Mouse (Mus musculus): ENCODE data around the gene Sfmbt2. TPM values are rescaled to one million over a fixed set of nuclear protein-coding genes. Genes with fewer than 3 reads are reported as not detected.

Gene Sfmbt2
- total and polyA plus RNA-seq, 3 experiments = not detected

DNA sequence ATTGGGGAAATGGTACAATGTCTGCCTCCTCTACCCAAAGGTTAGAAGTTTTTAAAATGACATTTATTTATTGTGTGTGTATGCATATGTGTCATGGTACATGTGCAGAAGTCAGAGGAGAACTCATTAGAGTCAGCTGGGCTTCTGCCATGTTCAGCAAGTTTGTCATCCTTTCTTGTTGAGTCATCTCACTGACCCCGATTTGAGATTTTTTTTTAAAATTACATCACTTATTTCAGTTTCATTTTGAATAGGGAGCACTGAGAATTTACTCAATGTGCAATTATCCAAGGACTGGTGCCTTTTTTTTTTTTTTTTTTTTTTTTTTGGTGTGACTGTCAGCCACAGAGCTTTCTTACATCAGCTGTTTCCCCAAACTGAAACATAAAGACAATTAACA lies 19.2 kb upstream of the Sfmbt2 start:
- DNase-seq (ENCODE audit: extremely low read depth) = peak; percentile 75
- dilution Hi-C loops (cut with MboI; ENCODE audit: extremely low pct_ligation_motif_present, extremely low pct_unique_long_range_greater_than_20kb, low sequenced_read_pairs) = no loop called here
- Histone ChIP-seq H3K9ac (ENCODE audit: insufficient read depth, low read depth) (no peak overlapping the region), H3K36me3 (replicated peaks in 1 of 2; ENCODE audit: control insufficient read depth in 1 of 2, insufficient read depth in 1 of 2, low read length in 1 of 2) (no peaks in the 10 kb centered on the region), H3K4me1 (ENCODE audit: control insufficient read depth in 1 of 2, insufficient read depth in 2 of 2) (peaks cover 14 to 42% of the 10 kb centered on the region in 2 experiments), H3K27ac (ENCODE audit: insufficient read depth, low read depth) (no peak overlapping the region), H3K79me2 (replicated peaks; ENCODE audit: control insufficient read depth, extremely low read depth, insufficient read depth, poor library complexity, severe bottlenecking) (no peaks in the 10 kb centered on the region), H3K4me3 (replicated peaks in 1 of 3; ENCODE audit: low read depth in 2 of 3, low read length in 2 of 3, poor library complexity in 1 of 3) (no peak overlapping the region), H3K9me3 (replicated peaks; ENCODE audit: low read length) (no peaks in the 10 kb centered on the region), H3K4me2 (ENCODE audit: insufficient read depth, low read depth, poor library complexity, severe bottlenecking) (no peak overlapping the region), H3K27me3 (replicated peaks) (no peaks in the 10 kb centered on the region)
- in situ Hi-C loops (cut with MboI; ENCODE audit: low pct_ligation_motif_present, low pct_unique_long_range_greater_than_20kb, low sequenced_read_pairs) = no loop called here
- TF ChIP-seq CHD2 (IDR thresholded peaks at IDR 0.05; ENCODE audit: low read length) (peak; percentile 67), IRF4 (IDR thresholded peaks at IDR 0.05; ENCODE audit: low read depth, low read length) (peak; percentile 99), ZNF384 (IDR thresholded peaks at IDR 0.05; ENCODE audit: low read depth, low read length) (peak; percentile 100), MXI1 (IDR thresholded peaks at IDR 0.05; ENCODE audit: low read depth, low read length) (peak; percentile 60; the same call in 1 of the 2 replicates), MAZ (IDR thresholded peaks at IDR 0.05; ENCODE audit: low read depth, low read length) (peak; percentile 76; the same call in 1 of the 2 replicates), SMC3 (IDR thresholded peaks at IDR 0.05; ENCODE audit: low read depth, low read length) (no peak), CHD1 (IDR thresholded peaks at IDR 0.05; ENCODE audit: low read depth, low read length) (no peak), RAD21 (IDR thresholded peaks at IDR 0.05; ENCODE audit: low read depth, low read length) (no peak), MYC (IDR thresholded peaks at IDR 0.05; ENCODE audit: low read depth, low read length) (peak; percentile 70), GABPA (IDR thresholded peaks at IDR 0.05; ENCODE audit: insufficient replicate concordance, low read depth, low read length) (no peak), KAT2A (IDR thresholded peaks at IDR 0.05; ENCODE audit: insufficient replicate concordance, low read length) (no peak), JUN (IDR thresholded peaks at IDR 0.05; ENCODE audit: insufficient read depth, low read depth, low read length) (peak; percentile 98), ZC3H11A (IDR thresholded peaks at IDR 0.05; ENCODE audit: low read depth, low read length) (no peak), PAX5 (IDR thresholded peaks at IDR 0.05; ENCODE audit: low read length) (no peak), ELF1 (IDR thresholded peaks at IDR 0.05; ENCODE audit: low read depth, low read length) (no peak), HCFC1 (IDR thresholded peaks at IDR 0.05; ENCODE audit: low read depth, low read length) (peak; percentile 49; the same call in 1 of the 2 replicates), TBP (conservative IDR thresholded peaks at IDR 0.05; ENCODE audit: low read depth, low read length) (no peak), NRF1 (IDR thresholded peaks at IDR 0.05; ENCODE audit: low read depth, low read length) (no peak), CTCF (conservative IDR thresholded peaks at IDR 0.05 in 1 of 2, IDR thresholded peaks at IDR 0.05 in 1 of 2; ENCODE audit: low read depth in 2 of 2, low read length in 2 of 2) (no peak), E2F4 (IDR thresholded peaks at IDR 0.05; ENCODE audit: insufficient replicate concordance, low read depth, low read length) (no peak), USF1 (IDR thresholded peaks at IDR 0.05; ENCODE audit: low read depth, low read length) (no peak), USF2 (conservative IDR thresholded peaks at IDR 0.05; ENCODE audit: low read depth, low read length) (no peak), MAX (IDR thresholded peaks at IDR 0.05; ENCODE audit: low read length) (no peak), POLR2AphosphoS2 (IDR thresholded peaks at IDR 0.05; ENCODE audit: low read depth, low read length) (no peak), JUND (conservative IDR thresholded peaks at IDR 0.05; ENCODE audit: low read depth, low read length) (peak; percentile 98), UBTF (IDR thresholded peaks at IDR 0.05; ENCODE audit: low read depth, low read length) (peak; percentile 65; the same call in 1 of the 2 replicates), ZMIZ1 (IDR thresholded peaks at IDR 0.05; ENCODE audit: low read depth, low read length) (no peak), MAFK (IDR thresholded peaks at IDR 0.05; ENCODE audit: insufficient replicate concordance, low read length) (peak; percentile 90), BHLHE40 (IDR thresholded peaks at IDR 0.05; ENCODE audit: low read depth, low read length) (peak; percentile 92), NELFE (IDR thresholded peaks at IDR 0.05; ENCODE audit: low read depth, low read length) (no peak), POLR2A (IDR thresholded peaks at IDR 0.05; ENCODE audit: low read depth, low read length) (no peak), ETS1 (conservative IDR thresholded peaks at IDR 0.05; ENCODE audit: low read depth, low read length) (peak; percentile 100), TCF12 (IDR thresholded peaks at IDR 0.05; ENCODE audit: low read depth, low read length) (peak; percentile 82), EP300 (IDR thresholded peaks at IDR 0.05; ENCODE audit: low read length) (peak; percentile 98), SIN3A (IDR thresholded peaks at IDR 0.05; ENCODE audit: low read length) (peak; percentile 97), ZKSCAN1 (IDR thresholded peaks at IDR 0.05; ENCODE audit: borderline replicate concordance, low read depth, low read length) (no peak; the same call in 1 of the 2 replicates), MEF2A (IDR thresholded peaks at IDR 0.05; ENCODE audit: borderline replicate concordance, low read depth, low read length) (peak; percentile 92), RCOR1 (conservative IDR thresholded peaks at IDR 0.05; ENCODE audit: low read depth, low read length) (peak; percentile 95)

Measured in CH12.LX (cell line).